Mouse (Mus musculus): ENCODE results near the gene Ankdd1b.
A peak's percentile ranks its signal among the peaks of the same experiment; 100 is the strongest.

Gene Ankdd1b

DNA sequence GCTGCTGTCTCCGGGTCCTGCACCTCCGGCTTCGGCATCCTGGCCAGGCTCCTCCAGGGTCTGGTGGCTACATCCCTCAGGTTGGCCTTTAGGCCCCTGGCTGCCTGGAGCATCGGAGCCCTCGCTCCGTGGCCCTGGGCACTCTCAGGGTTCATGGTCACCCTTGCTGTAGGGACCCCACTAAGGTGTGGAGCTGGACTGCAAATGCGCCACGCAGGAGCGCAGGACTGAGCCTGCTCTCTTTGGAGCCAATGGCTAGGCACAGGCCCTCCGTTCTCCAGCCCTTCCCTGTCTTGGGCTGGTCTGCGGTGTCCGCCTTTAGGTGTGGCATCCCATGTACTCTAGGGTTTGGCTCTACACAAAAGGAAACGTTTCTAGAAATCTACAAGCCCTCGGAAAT lies at the start of gene Ankdd1b:
Gene Ankdd1b (minus strand): TSS at position 242 of the 400 bp plus-strand sequence.
- no peak for DNase-seq (ENCODE audit: low spot score)

DNA sequence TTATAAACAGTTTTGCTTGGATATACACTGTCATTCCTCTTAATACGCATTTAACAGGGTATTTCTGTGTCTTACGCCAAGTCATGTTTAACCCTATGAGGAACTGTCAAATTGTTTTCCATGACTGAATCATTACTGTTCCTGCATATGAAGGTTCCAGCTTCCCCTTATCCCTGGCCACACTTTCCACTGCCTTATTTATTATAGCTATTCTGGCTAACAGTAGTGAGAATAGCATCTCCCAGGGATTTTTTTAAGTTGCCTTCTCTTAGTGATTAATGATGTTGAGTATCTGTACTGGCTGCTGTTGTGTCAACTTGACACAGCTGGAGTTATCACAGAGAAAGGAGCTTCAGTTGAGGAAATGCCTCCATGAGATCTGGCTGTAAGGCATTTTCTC lies 46.3 kb upstream of the Ankdd1b start:
- DNase-seq (ENCODE audit: low spot score): no peak

DNA sequence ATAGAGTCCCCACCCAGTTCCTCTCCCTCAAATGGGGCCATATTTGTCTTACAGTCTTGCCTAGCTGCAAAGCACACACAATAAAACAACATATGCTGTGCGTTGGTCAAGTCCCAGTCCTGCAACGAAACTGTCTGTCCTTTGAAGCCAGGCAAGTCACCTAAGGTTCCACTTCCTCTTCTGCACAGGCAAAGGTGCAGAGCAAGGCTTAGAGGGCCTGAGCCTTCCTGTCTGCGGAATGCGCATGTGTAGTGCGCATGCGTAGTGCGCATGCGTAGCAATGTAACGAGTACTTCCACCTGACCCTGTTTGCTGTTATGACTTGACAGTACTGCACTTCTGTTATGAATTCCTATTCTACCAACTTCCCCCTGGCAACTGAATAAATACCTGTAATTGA lies 45.3 kb upstream of the Ankdd1b start:
- no peak for DNase-seq (ENCODE audit: low spot score)

DNA sequence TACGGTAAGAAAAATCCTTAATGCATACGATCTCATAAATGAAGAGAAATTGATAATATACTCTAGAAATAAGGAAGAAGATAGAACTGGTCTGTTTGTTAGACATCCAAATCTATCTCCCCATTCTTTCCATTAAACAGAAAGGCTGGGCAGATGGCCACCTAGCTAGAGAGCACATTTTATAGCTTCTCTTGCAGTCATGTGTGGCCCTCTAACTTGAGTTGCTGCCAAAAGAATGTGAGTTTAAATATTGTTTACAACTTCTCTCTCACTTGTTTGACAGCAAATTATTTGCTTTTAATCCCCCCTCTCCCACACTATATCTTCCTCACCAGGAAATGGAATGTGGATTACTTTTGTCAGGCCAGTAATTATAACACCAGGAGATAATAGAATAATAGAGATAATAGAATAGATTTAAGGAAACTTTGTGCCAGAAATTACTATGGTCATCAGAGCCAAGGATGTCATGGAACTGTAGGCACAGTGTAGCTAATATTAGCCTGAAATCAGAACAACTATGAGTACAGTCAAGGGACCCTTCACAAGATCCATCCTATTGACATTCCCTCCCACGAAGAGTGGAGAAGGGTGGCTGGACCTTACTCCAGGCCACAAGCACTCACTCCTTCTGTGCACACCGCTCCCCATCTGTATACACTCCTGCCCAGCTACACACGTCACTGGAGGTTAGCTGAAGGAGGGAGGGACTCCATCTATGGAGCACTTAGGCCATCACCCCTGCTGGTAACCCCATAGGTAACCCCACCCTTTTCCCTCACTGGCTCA lies 43.4 kb upstream of the Ankdd1b start:
- no peak for DNase-seq (ENCODE audit: low spot score)

DNA sequence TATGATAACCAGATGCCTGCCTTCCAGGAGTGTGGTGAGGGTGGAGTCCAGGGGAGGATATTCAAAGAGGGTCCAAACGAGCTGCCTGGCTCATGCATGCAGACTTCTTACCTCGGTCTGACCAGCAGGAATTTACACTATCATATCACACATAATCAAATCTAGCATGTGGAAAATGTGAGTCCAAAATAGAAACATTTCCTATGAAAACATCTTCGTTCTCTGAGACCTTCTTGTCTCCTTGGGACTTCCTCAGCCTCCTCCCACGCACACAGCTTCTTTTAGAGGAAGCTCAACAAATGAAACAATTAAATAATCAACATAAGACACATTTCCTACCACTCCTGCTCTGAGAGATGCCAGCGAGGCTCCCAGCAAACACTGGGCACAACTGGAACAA lies 40.9 kb upstream of the Ankdd1b start:
- DNase-seq (ENCODE audit: low spot score): peak; percentile 11

DNA sequence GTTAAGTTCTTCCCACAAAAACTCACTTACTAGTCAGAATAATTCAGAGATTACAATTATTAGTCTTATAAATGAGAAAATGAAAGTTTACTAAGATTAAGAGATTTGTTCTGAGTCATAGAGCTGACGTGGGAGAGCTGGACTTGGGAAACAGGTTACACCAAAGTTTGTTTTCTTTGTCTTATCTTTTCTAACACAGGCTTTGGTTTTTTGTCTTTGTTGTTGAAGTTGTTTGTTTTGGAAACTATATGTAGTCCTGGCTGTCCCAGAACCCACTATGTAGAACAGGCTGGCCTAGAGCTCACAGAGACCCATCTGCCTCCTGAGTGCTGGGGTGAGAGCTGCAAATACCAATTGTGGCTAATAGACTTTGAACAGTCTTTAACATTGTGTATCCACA lies 40.3 kb upstream of the Ankdd1b start:
- DNase-seq (ENCODE audit: low spot score): no peak

DNA sequence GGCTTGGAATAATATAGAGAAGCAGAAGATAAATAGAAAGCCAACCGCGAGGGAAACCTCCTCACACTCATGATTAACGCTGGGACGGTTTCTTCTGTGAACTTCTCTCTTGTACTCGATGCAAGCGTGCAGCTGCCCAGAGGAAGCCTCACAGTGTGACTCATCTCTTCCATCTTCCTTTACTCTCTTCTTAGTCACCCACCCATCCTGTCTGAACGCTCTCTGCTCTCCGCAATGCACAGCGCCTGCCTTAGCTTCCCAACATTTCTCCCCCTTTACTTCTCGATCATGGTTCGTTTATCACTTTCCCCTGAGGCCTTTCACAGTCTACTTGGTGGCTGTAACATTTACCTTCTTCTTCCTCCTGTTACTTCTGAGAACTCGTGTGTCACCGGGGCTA lies 39.6 kb upstream of the Ankdd1b start:
- DNase-seq (ENCODE audit: low spot score): no peak

DNA sequence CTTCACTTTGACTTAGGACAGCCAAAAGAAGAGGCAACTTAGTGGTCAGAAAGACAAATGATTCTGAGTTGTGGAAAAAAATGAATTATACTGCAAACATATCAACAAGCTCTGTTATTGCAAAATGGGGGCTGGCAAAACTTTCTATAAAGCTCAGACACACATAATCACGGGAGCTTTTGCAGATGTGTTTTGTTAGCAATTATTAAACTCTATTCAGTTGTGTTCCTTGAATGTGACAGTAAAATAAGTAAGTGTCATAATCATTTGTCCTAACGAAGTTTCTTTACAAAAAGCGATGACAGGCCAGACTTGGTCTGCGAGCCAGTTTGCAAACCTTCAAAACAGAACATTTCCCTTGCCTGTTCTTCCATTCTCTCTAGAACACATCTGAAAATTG lies 36.5 kb upstream of the Ankdd1b start:
- DNase-seq (ENCODE audit: low spot score): no peak

DNA sequence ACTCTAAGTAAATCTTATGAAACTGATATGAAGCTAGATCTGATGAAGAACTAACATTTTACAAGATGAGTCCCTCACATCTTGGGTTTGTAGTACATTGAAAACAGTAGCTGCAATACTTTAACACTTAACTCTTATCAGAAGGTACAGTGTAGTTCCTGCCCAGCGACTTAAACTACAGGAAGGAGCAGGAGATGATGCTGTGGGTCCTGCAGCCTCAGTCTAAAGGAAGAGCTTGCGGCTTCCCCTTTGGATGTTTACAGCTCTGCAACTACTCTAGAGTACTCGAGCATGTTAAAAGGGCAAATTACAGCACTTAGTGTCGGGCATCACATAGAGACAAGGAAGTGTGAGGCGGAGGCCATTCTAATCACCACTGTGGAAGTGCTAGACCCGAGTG lies 35.3 kb upstream of the Ankdd1b start:
- no peak for DNase-seq (ENCODE audit: low spot score)

DNA sequence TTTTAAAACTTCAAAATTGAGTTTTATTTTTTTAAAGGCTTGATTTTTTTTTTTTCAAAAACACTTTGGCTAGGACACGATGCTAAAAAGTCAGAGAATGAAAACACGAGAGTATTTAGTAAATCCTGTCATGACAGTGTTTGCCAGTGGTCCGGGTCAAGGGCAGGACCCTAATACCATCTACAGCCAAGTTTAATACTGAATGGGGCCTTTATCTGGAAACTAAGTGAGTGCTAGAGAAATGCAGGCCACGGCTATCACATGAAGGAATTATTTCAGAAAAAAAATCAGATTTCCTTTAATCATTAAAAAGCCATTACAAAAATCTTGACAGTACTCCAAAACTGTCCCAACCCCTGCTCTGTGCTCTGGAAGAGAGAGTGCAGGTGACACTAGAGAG lies 34.7 kb upstream of the Ankdd1b start:
- DNase-seq (ENCODE audit: low spot score): no peak

DNA sequence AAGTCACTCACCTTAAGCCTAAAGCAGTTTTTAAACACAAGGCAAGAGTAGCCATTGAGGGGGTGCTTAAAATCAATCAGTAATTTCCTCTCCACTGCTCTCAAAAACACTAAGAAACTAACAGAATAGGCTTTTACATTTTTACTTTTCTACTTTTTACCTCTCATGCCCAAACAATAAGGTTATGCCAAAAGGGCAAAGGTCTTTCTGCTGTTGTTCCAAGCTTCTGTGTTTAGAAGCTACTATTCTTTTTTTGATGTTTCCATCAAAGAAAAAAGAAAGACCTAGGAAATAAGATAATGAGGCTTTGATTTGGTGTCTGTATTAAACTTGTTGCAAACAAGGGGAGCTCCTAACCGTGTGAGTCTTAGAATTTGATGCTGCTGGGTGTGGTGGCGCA lies 28.9 kb upstream of the Ankdd1b start:
- DNase-seq (ENCODE audit: low spot score): no peak

DNA sequence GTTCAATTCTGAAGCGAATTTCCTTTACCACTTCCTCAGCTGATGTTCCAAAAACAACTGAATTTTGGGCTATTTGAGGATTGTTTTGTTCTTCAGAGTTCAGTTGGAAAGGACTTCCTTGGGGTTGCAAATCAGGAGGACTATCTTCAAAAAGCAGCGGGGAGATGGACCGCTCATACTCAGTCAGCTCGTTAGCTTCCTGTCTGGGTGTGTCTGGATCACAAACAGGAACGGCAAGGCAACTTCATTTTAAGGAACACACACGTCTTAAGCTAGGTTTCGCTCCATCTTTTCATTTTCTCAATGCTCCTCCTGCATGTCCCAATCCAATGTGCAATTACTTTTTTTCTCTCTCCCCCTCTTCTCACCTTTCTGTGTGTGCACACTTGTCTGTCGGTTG lies 25.6 kb upstream of the Ankdd1b start:
- no peak for DNase-seq (ENCODE audit: low spot score)

DNA sequence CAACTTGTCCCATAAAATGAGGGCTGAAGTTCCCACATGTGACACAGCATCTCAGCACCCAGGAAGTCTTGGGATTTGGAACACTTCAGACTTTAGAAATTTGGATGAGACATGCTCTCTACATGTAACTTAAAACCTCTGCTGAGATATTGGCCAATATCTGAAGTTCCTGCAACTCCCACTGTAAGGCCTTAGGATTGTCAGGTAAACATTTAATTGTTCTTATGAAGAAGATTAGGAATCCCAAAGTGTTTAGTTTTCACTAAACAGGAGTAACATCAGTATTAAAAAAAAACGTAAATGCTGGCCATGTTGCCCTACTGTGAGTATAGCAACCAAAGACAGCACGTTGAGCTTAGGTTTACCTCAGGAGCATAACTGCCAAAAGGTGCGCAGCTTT lies 19.4 kb upstream of the Ankdd1b start, which contains the start of gene Gm17622:
Gene Gm17622 (plus strand): TSS at position 301 of the 400 bp plus-strand sequence.
- no peak for DNase-seq (ENCODE audit: low spot score)

DNA sequence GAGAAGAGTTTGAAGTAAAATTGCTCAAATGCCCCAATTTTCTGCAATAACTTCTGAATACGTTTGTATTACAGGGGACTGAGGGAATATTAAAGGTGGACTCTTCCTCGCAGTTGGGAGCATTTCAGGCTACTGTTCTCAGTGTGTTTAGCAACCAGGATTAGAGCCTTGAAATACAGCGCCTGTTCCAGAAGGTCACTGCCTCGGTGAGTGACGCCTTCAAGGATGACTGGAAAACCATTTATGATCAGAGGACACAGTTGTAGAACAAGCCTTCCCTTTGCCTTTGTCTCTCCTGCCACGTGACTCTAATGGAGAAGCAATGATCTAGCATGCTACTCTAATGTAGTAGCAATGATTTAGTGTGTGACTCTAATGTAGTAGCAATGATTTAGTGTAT lies 17.0 kb upstream of the Ankdd1b start:
- no peak for DNase-seq (ENCODE audit: low spot score)

DNA sequence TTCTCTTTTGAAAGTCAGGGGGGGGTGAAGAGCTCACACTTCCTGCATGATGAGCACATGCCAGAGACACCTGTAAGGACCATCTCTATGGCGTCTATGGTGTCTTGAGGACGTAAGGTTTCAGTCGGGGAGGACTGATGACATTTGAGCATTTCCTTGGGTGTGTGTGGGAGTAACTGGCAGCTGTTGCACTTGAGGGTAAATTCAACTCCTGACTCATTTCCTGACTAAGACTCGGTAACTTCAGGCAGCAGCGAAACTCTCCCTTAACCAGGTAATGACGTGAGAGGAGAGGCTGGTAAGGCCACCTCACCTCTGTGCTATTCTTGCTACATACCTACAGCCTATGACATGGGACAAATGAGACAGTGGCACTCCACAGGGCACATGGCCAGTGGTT lies 16.2 kb upstream of the Ankdd1b start:
- DNase-seq (ENCODE audit: low spot score): no peak

DNA sequence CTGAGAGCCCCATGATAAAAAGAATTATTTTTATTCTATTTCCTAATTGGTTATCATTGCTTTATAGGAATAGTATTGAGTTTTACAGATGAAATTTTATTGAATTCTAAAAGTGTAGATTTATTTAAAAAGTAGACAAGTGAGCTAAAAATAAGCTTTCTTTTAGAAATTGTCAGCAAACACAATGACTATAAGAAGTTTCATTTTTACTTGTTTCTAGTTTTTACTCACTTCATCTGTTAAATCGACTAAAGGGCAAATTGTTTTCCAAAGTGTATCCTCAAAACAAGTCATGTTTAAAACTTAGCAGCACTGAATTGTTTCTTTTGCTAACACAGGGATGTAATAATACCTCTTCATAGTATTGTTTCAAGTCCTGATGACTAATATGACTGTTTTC lies 8.0 kb upstream of the Ankdd1b start:
- no peak for DNase-seq (ENCODE audit: low spot score)

DNA sequence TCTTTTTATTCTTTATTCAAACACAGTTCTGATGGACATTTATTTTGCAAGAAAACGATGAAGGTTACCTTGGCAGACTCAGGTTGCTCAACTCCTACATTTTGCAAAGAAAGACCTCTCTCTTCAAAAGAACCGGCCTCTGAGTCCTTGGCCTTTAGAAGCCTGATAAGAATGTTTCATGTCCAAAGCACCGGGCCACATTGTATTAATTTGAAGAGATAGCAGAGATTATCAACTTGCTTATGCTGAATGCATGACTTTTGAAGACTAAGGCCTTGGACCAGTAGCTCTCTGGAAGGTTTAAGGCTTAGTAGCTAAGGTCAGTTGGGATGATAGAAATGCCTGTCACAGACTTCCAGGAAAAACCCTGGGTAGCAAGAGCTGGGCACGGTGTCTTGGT lies 6.2 kb upstream of the Ankdd1b start:
- DNase-seq (ENCODE audit: low spot score): no peak

DNA sequence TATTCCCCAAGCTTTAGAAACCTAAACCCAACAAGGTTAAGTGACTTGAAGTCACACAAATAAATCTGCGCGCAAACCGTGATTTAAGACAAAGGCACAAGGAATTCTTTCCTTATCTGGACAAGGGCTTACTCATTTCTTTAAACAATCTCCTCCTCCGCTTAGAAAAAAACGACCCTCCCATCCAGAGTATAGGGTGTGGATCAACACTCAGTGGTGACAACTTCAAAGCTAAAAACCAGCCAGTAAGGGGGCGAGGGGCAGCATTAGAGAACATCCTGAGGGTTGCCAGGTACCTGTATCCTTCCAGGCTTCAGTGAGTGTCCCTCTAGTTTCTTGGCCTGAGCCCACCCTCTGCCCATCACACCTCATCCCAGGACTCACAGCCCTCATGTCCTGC lies 442 bp downstream of the Ankdd1b start:
- DNase-seq (ENCODE audit: low spot score): no peak

DNA sequence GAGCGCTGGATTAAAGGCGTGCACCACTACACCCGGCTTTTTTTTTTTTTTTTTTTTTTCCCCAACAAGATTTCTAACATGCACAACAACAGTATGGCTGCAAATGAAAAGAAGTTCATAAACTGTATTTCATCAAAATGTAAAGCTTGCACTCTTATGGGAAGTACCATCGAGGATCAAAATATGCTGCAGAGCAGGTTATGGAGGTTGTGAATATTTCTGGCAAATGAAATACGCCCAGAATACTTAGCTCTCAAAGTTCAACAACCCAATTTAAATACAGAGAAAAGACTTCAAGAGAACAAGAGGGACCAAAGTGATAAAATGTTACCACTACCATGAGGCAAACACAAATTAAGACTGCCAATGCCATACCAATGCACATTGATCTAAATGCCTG lies 2.3 kb downstream of the Ankdd1b start:
- no peak for DNase-seq (ENCODE audit: low spot score)

DNA sequence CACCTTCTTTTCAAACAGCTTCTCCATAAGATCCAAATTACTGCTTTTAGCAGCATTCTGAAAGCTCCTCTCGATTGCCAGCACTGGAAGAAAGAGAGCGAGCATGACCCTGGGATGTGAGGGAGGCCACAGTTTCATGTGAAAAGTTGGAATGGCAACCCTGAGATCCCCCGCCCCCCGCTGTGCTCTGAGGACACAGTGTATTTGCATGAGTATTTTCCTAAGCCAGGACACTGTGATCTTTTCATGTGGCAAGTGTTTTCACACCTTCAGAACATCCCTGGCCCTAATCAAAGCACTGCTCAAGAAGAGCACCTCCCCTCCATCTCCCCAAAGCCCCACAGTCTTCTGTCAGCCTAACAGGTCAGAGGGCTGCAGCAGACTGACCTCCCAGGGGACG lies 5.7 kb downstream of the Ankdd1b start:
- no peak for DNase-seq (ENCODE audit: low spot score)

DNA sequence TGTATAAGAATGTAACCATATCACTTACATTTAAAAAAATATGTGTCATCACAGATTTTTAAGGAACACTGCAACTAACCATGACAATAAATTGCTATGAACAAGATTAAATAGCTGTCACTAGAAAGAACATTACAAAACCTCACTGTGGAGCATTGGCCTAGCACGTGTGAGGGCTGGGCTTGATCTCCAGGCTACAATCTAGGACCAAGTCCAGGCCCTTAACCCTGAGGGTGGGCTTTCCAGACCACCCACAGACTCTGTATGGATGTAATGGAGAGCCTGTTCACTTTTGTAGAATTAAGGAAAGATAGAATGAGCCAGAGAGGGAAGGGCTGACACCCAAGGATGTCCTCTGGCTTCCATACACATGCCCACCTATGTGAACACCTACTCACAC lies 8.4 kb downstream of the Ankdd1b start:
- DNase-seq (ENCODE audit: low spot score): no peak

DNA sequence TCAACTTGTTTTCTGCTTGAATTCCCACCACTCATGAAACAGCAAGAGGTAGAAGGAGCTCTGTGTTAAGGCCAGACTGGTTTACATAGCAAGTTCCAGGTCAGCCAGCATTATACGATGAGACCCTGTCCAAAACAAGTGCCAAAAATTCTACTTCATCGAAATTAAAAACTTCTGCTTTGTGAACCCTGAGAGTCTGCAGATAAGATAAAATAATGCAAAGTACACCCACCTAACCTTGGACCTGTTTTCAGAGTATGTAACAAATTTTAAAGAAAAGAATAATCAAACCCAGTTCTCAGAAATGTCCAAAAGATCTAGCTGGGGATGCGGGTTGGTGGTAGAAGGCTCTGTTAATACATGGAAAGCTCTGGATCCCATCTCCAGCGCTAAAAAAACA lies 12.4 kb downstream of the Ankdd1b start:
- DNase-seq (ENCODE audit: low spot score): no peak

DNA sequence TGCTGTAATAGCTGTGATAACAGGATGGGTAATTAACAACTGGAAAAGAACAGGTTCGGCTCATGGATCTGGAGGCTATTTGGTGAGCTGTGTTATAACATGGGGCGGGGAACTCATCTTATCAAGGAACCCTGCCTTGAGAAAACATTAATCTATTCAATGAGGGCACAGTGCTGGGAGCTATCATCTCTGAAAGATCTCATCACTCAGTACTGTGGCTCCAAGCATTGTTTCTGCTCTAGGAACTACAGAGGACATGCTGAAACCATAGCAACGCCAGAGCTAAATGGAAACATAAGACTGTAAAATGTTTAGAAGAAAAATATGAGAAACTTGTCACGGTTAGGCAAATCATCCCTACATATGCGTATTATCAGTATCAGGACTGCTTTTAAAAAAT lies 13.0 kb downstream of the Ankdd1b start:
- DNase-seq (ENCODE audit: low spot score): no peak

DNA sequence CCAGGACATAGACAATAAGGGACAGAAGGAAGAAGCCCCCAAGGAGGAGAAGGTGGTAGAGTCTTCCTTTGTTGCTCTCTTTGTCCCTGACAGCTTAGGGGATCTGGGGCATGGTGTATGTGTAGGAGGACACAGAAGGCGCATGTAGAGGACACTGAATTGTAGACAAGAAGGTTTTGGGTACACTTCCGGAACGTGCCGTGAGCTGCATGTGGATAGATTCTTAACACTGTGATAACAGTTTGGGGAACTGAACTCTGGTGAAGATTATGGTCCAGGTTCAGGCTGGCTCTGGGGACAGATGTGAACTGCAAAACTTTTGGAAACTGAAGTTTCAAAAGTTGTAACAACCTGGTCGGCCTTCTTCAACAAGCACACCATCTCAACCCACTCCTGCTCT lies 13.4 kb downstream of the Ankdd1b start:
- no peak for DNase-seq (ENCODE audit: low spot score)
